Mouse (Mus musculus): ENCODE results near the gene Kcna1.

Kcna1 gene

DNA sequence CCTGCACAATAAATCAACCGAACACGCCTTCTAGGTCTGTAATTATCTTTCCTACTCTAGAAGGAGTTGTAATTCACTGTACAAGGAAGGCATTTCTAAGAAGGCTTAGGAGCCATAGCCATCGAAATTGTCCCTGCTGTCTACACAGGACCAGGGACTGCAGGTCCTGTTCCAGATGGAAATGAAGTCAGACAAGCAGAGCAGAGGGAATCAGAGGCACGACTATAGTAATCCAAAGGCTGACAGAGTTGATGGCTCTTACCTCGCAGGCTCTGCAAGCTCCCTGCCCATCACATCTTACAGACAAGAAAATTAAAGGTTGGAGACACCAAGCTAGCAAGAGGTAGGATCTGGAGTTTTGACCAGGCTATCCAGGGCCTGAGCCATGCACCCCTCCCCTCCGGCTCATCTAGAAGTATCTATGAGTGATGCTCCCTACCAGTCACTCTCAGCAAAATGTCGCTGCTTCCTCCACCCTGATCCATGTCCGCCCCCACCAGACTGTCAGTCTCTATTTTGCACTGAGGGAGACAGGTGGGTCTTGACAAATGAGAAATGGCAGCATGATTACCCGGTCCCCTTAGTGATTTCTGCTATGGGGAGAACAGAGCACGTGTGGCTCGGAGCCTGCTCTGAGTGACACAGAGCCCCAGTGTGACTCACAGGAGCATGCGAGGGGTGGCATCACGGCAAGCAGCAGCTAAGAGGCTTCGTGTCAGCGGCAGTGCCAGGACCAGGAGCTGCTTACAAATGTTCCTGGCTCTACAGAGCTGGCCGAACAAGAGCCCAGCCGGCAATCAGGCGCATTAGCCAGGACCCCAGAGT is 50.2 kb downstream of the Kcna1 start:
- no peak for DNase-seq

DNA sequence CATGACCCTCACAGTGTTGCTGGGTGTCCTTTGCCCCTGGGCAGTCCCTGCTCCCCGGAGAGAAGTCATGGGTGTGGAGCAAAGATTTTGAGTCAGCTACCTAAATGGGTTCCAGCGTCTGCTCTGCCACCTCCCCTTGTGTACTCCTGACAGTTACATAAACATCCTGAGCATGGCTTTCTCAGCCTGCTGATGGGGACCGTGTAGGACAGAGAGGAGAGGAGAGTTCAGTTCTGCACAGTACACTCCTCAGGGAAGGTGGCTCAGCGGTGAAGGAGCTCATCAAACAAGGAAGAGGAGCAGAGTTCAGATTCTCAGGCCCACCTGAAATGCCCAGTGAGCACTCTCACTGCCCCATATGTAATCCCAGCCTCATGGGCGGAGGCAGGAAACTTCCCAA is 51.1 kb downstream of the Kcna1 start:
- no peak for DNase-seq

DNA sequence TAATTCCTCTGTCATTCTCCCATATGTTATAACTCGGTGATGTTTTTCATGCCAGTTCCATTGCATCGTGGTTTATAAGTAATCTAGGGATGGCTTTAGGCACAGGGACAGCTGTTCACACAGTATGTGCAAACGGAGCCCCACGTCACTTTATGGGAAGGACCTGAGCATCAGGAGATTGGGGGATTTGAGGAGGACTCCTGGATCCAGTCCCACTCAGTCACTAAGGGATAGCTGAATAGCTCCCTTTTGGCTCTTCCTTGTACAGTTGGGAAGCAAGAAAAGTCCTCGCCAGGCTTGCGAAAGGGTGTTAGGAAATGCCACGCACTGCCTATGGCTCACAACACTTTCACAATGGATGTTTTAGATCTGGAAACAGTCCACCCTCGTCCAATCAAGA is 51.8 kb downstream of the Kcna1 start:
- no peak for DNase-seq

- no peak for DNase-seq
Observed at GRCm38 (mm10) chr6:126593336-126593735, 52.8 kb downstream of the Kcna1 start.

Measured in kidney, postnatal 14 days (tissue).